Mouse (Mus musculus) midbrain, embryonic 10.5 days (tissue): Measurements from ENCODE around the gene Gm21767. TPM values are rescaled to one million over a fixed set of nuclear protein-coding genes. Genes with fewer than 3 reads are reported as not detected.
"Not testable (repeated sequence)": the region's sequence is repeated elsewhere in the genome, so short reads cannot be mapped to it uniquely, and the experiment has no call there.

Experiments used
- DNase-seq: peaks from one replicate; pipeline ENCODE4 v3.0.0-alpha.2; 2017; ENCODE audit warnings: low spot score
- H3K27ac ChIP-seq: fragments of 300-500 bp; sonication (generic); replicated peaks from 2 replicates; pipeline ENCODE4 v1.5.1; 2016; ENCODE audit warnings: mild to moderate bottlenecking
- H3K27me3 ChIP-seq: fragments of 300-500 bp; sonication (generic); 2 replicates; pipeline ENCODE4 v1.6.1; 2016; ENCODE audit warnings: low read depth, mild to moderate bottlenecking; ENCODE audit not compliant: poor library complexity, severe bottlenecking
- H3K36me3 ChIP-seq: fragments of 300-500 bp; sonication (generic); 2 replicates; pipeline ENCODE4 v1.6.1; 2016; ENCODE audit warnings: mild to moderate bottlenecking, moderate library complexity
- H3K4me1 ChIP-seq: fragments of 300-500 bp; sonication (generic); 2 replicates; pipeline ENCODE4 v1.6.1; 2016
- H3K4me3 ChIP-seq: fragments of 300-500 bp; sonication (generic); 2 replicates; pipeline ENCODE4 v1.5.1; 2016; ENCODE audit warnings: mild to moderate bottlenecking, moderate library complexity
- H3K9me3 ChIP-seq: fragments of 300-500 bp; sonication (generic); replicated peaks from 2 replicates; pipeline ENCODE4 v1.6.1; 2016; ENCODE audit warnings: mild to moderate bottlenecking
- WGBS: fragments of 180-500 bp; shearing (Covaris S2); methylation state at CpG from one replicate; pipeline ENCODE4 v1.1.7; 2016; 5-methylcytosine and 5-hydroxymethylcytosine counted together
- polyA plus RNA-seq: library from polyadenylated mRNA; unstranded; fragments of >200 nt; fragmentation: Nextera tagmentation; extraction: Ambion mirVana; gene quantifications from 2 replicates; pipeline ENCODE4 v1.2.1, GENCODE M21; 2016

Gm21767 gene
- polyA plus RNA-seq: not detected in 2 replicates

GRCm38 (mm10) chrY:13941438-13941837, at the start of gene Gm21767:
Gm21767 (plus strand) TSS chrY:13941738.
- H3K36me3 ChIP-seq, H3K4me1 ChIP-seq, H3K27ac ChIP-seq, H3K27me3 ChIP-seq, H3K4me3 ChIP-seq, H3K9me3 ChIP-seq, DNase-seq: not testable (repeated sequence)
- WGBS: no CpG with 5 or more reads among the region's 3 CpGs
